Mouse (Mus musculus) C2C12 (cell line): ENCODE data around the gene Nkpd1.

Experiments used
- CEBPB ChIP-seq: IDR thresholded peaks from one replicate; pipeline ENCODE4 v1.6.1; 2011; ENCODE audit warnings: low read depth, mild to moderate bottlenecking, control low read depth, moderate library complexity
- CTCF ChIP-seq: IDR thresholded peaks from one replicate; pipeline ENCODE4 v1.5.1; 2011; ENCODE audit not compliant: control insufficient read depth, insufficient read depth, insufficient read length
- FOSL1 ChIP-seq: IDR thresholded peaks from one replicate; pipeline ENCODE4 v1.8.0; 2011; ENCODE audit warnings: mild to moderate bottlenecking, low read length; ENCODE audit not compliant: poor library complexity, insufficient read depth, severe bottlenecking
- MAX ChIP-seq: IDR thresholded peaks from one replicate; pipeline ENCODE4 v1.6.1; 2011; ENCODE audit warnings: mild to moderate bottlenecking, control low read depth
- MYOD1 ChIP-seq: IDR thresholded peaks from one replicate; pipeline ENCODE4 v1.6.1; 2011; ENCODE audit warnings: low read depth; ENCODE audit not compliant: control insufficient read depth, insufficient read length
- USF1 ChIP-seq: IDR thresholded peaks from one replicate; pipeline ENCODE4 v1.6.1; 2011; ENCODE audit warnings: low read depth, mild to moderate bottlenecking, control low read depth, moderate library complexity

DNA sequence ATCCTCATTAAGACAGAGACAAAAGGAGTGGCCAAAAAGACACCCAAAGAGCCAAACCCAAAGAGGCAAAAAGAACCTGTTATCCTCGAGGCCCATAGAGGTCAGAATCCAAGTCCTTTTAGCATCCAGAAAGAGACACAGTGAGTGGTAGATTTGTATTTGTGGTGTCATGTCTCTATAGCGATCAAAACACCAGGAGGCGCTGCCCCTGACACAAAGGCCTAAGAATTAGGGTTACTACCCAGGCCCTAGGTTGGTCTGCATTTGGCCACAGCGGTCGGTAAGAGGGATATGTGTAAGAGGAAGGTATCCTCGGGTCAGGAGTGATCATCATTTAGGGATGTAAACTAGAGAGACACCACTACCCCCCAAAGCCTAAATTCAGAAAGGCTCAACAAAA is 11.3 kb upstream of the Nkpd1 start:
- TF ChIP-seq CTCF (no peak), MYOD1 (no peak), MAX (no peak), USF1 (no peak), FOSL1 (no peak), CEBPB (no peak)
